Mouse (Mus musculus): Measurements from ENCODE around the gene Borcs5.

The Borcs5 gene

GRCm38 (mm10) chr6:134639210-134639609 is at the start of gene Borcs5:
Gene Borcs5 (plus strand): TSS chr6:134639510.
- no peak for DNase-seq (ENCODE audit: extremely low read depth, low read depth)

GRCm38 (mm10) chr6:134591614-134592013 is 47.7 kb upstream of the Borcs5 start:
- no peak for DNase-seq (ENCODE audit: extremely low read depth, low read depth)

- DNase-seq (ENCODE audit: extremely low read depth, low read depth), result no peak
These were observed 44.5 kb upstream of the Borcs5 start for GRCm38 (mm10) chr6:134594569-134595442.

GRCm38 (mm10) chr6:134597651-134598229 is 41.6 kb upstream of the Borcs5 start:
- DNase-seq (ENCODE audit: extremely low read depth, low read depth), result no peak

GRCm38 (mm10) chr6:134599239-134599638 is 40.1 kb upstream of the Borcs5 start:
- DNase-seq (ENCODE audit: extremely low read depth, low read depth), result no peak

- peak; percentile 54 for DNase-seq (ENCODE audit: extremely low read depth, low read depth)
These were observed 38.2 kb upstream of the Borcs5 start for GRCm38 (mm10) chr6:134601130-134601529.

- DNase-seq (ENCODE audit: extremely low read depth, low read depth), result no peak
These were observed 37.5 kb upstream of the Borcs5 start for GRCm38 (mm10) chr6:134601766-134602165.

GRCm38 (mm10) chr6:134602371-134603003 is 36.8 kb upstream of the Borcs5 start:
- no peak for DNase-seq (ENCODE audit: extremely low read depth, low read depth)

GRCm38 (mm10) chr6:134605196-134605595 is 34.1 kb upstream of the Borcs5 start:
- no peak for DNase-seq (ENCODE audit: extremely low read depth, low read depth)

GRCm38 (mm10) chr6:134606540-134606939 is 32.8 kb upstream of the Borcs5 start:
- no peak for DNase-seq (ENCODE audit: extremely low read depth, low read depth)

- peak; percentile 20 for DNase-seq (ENCODE audit: extremely low read depth, low read depth)
These were observed 32.2 kb upstream of the Borcs5 start for GRCm38 (mm10) chr6:134606949-134607746.

- no peak for DNase-seq (ENCODE audit: extremely low read depth, low read depth)
These were observed 28.9 kb upstream of the Borcs5 start for GRCm38 (mm10) chr6:134610380-134610779.

GRCm38 (mm10) chr6:134611896-134612295 is 27.4 kb upstream of the Borcs5 start:
- no peak for DNase-seq (ENCODE audit: extremely low read depth, low read depth)

- DNase-seq (ENCODE audit: extremely low read depth, low read depth), result no peak
These were observed 25.0 kb upstream of the Borcs5 start for GRCm38 (mm10) chr6:134614322-134614721.

- DNase-seq (ENCODE audit: extremely low read depth, low read depth), result peak; percentile 79
These were observed 24.3 kb upstream of the Borcs5 start for GRCm38 (mm10) chr6:134614723-134615648.

GRCm38 (mm10) chr6:134617589-134617988 is 21.7 kb upstream of the Borcs5 start:
- DNase-seq (ENCODE audit: extremely low read depth, low read depth), result no peak

- DNase-seq (ENCODE audit: extremely low read depth, low read depth), result no peak
These were observed 19.2 kb upstream of the Borcs5 start for GRCm38 (mm10) chr6:134620129-134620528.

GRCm38 (mm10) chr6:134620846-134621551 is 18.3 kb upstream of the Borcs5 start:
- DNase-seq (ENCODE audit: extremely low read depth, low read depth), result peak; percentile 43

GRCm38 (mm10) chr6:134621552-134621949 is 17.8 kb upstream of the Borcs5 start:
- DNase-seq (ENCODE audit: extremely low read depth, low read depth), result no peak

GRCm38 (mm10) chr6:134625431-134625830 is 13.9 kb upstream of the Borcs5 start:
- DNase-seq (ENCODE audit: extremely low read depth, low read depth), result no peak
